Mouse (Mus musculus) kidney, adult 2 months (tissue): ENCODE data around the gene Atf1.

Source experiments
- CTCF ChIP-seq: fragments of 200-500 bp; conservative IDR thresholded peaks from 2 replicates; pipeline ENCODE4 v1.5.1; 2011; ENCODE audit warnings: low read depth, mild to moderate bottlenecking, control low read depth, low read length, moderate library complexity, mixed read lengths; ENCODE audit not compliant: insufficient read depth, insufficient read length
- POLR2A ChIP-seq: fragments of 200-500 bp; IDR thresholded peaks from one replicate; pipeline ENCODE4 v1.6.1; 2011; ENCODE audit warnings: low read depth, low read length, control low read depth

- TF ChIP-seq POLR2A (no peak), CTCF (no peak)
These were observed 37.5 kb upstream of the Atf1 start for GRCm38 (mm10) chr15:100190083-100190482.
